In genomic region chr3:93314388-93314787, GRCm38 (mm10) we compare ENCODE assay signal across 22 mouse cellular contexts. TPM values are rescaled to one million over a fixed set of nuclear protein-coding genes. Genes with fewer than 3 reads are reported as not detected.
DNase-seq lines count a peak whose midpoint lies in the region; ATAC-seq and TF ChIP-seq lines count a peak whose summit lies in the region.
"Had no signal": no experiment of that assay in that cellular context is flagged by ENCODE, and none has a peak within 500 bp of the region (broad histone marks: within the 10 kb centered on the region; RNA-seq: fewer than 3 reads in every experiment).

No protein-coding gene starts in this region.

- H3K9ac ChIP-seq in intestine, postnatal 0 days (ENCODE audit: low read depth, low read length), result no peak overlapping the region
- H3K9ac ChIP-seq in intestine, embryonic 15.5 days, result no peak overlapping the region
- no peak overlapping the region for H3K9ac ChIP-seq in lung, embryonic 14.5 days
- no peak overlapping the region for H3K9ac ChIP-seq in stomach, postnatal 0 days (ENCODE audit: low read length)
- H3K9ac ChIP-seq: embryonic facial prominence, embryonic 12.5 days; hindbrain, embryonic 14.5 days; liver, embryonic 15.5 days had no signal

- H3K27me3 ChIP-seq in intestine, postnatal 0 days (replicated peaks; ENCODE audit: control insufficient read depth, insufficient read depth, low read length), result no peaks in the 10 kb centered on the region
- no peaks in the 10 kb centered on the region for H3K27me3 ChIP-seq in intestine, embryonic 15.5 days (replicated peaks)
- no peaks in the 10 kb centered on the region for H3K27me3 ChIP-seq in lung, embryonic 14.5 days (ENCODE audit: insufficient read depth, low read length)
- no peaks in the 10 kb centered on the region for H3K27me3 ChIP-seq in stomach, postnatal 0 days (ENCODE audit: control insufficient read depth, insufficient read depth, low read length)
- H3K27me3 ChIP-seq in cerebellum, adult 2 months (ENCODE audit: control insufficient read depth, insufficient read depth, low read length), result no peaks in the 10 kb centered on the region
- H3K27me3 ChIP-seq: embryonic facial prominence, embryonic 12.5 days; liver, embryonic 15.5 days had no signal

- WGBS in intestine, postnatal 0 days, result 93% methylated on average over 1 of the region's 1 CpGs
- WGBS in intestine, embryonic 15.5 days, result 96% methylated on average over 1 of the region's 1 CpGs
- WGBS in lung, embryonic 14.5 days, result 87% methylated on average over 1 of the region's 1 CpGs
- WGBS in stomach, postnatal 0 days, result 94% methylated on average over 1 of the region's 1 CpGs
- 94% methylated on average over 1 of the region's 1 CpGs for WGBS in cerebellum, adult 2 months

- no peak for ATAC-seq in intestine, postnatal 0 days
- ATAC-seq in intestine, embryonic 15.5 days, result no peak
- no peak for ATAC-seq in lung, embryonic 14.5 days (ENCODE audit: insufficient read depth)
- no peak for ATAC-seq in stomach, postnatal 0 days (ENCODE audit: low FRiP score, low TSS enrichment)
- ATAC-seq: forebrain, embryonic 14.5 days; midbrain, embryonic 16.5 days had no signal

- no peaks in the 10 kb centered on the region for H3K4me1 ChIP-seq in intestine, postnatal 0 days (replicated peaks; ENCODE audit: control insufficient read depth, insufficient read depth, low read length)
- no peaks in the 10 kb centered on the region for H3K4me1 ChIP-seq in intestine, embryonic 15.5 days (replicated peaks)
- no peaks in the 10 kb centered on the region for H3K4me1 ChIP-seq in lung, embryonic 14.5 days (ENCODE audit: insufficient read depth)
- no peaks in the 10 kb centered on the region for H3K4me1 ChIP-seq in stomach, postnatal 0 days (replicated peaks; ENCODE audit: control insufficient read depth, insufficient read depth)
- no peaks in the 10 kb centered on the region for H3K4me1 ChIP-seq in cerebellum, adult 2 months (ENCODE audit: control insufficient read depth, insufficient read depth, low read length)
- H3K4me1 ChIP-seq: embryonic facial prominence, embryonic 12.5 days; liver, embryonic 15.5 days had no signal

- no peak overlapping the region for H3K4me3 ChIP-seq in intestine, postnatal 0 days (ENCODE audit: low read depth, low read length)
- no peak overlapping the region for H3K4me3 ChIP-seq in intestine, embryonic 15.5 days (replicated peaks)
- H3K4me3 ChIP-seq in lung, embryonic 14.5 days (ENCODE audit: low read depth, low read length), result no peak overlapping the region
- H3K4me3 ChIP-seq in stomach, postnatal 0 days (ENCODE audit: low read depth, low read length), result no peak overlapping the region
- H3K4me3 ChIP-seq in cerebellum, adult 2 months (replicated peaks; ENCODE audit: insufficient read depth, low read depth, low read length), result no peak overlapping the region
- H3K4me3 ChIP-seq: embryonic facial prominence, embryonic 12.5 days; erythroblast, embryonic 14.5 days; liver, embryonic 15.5 days had no signal

- H3K4me2 ChIP-seq in intestine, postnatal 0 days (replicated peaks; ENCODE audit: low read depth), result no peak overlapping the region
- no peak overlapping the region for H3K4me2 ChIP-seq in intestine, embryonic 15.5 days (replicated peaks)
- no peak overlapping the region for H3K4me2 ChIP-seq in lung, embryonic 14.5 days
- H3K4me2 ChIP-seq in stomach, postnatal 0 days (replicated peaks; ENCODE audit: low read depth), result no peak overlapping the region
- H3K4me2 ChIP-seq: embryonic facial prominence, embryonic 12.5 days; heart, embryonic 11.5 days; hindbrain, embryonic 14.5 days; liver, embryonic 15.5 days had no signal

- DNase-seq in embryo, embryonic 10.5 days (ENCODE audit: low spot score), result peak; percentile 2
- DNase-seq in embryo, embryonic 10 days (ENCODE audit: low spot score), result no peak
- peak; percentile 8 for DNase-seq in lung, embryonic 14.5 days
- DNase-seq in lung, postnatal 14 days, result no peak
- DNase-seq in stomach, postnatal 0 days (ENCODE audit: low spot score), result no peak
- DNase-seq in cerebellum, adult 2 months, result no peak
- DNase-seq: cerebellum, adult 8-10 months; heart, postnatal 36 days; kidney, adult 11 months; kidney, postnatal 14 days; lung, postnatal 36 days; right cerebral cortex, postnatal 4 days had no signal

- no peaks in the 10 kb centered on the region for H3K36me3 ChIP-seq in intestine, postnatal 0 days (ENCODE audit: control insufficient read depth, insufficient read depth)
- H3K36me3 ChIP-seq in intestine, embryonic 15.5 days, result no peaks in the 10 kb centered on the region
- H3K36me3 ChIP-seq in lung, embryonic 14.5 days (ENCODE audit: insufficient read depth), result no peaks in the 10 kb centered on the region
- no peaks in the 10 kb centered on the region for H3K36me3 ChIP-seq in stomach, postnatal 0 days (ENCODE audit: control insufficient read depth, insufficient read depth, low read length)
- H3K36me3 ChIP-seq: embryonic facial prominence, embryonic 12.5 days; liver, embryonic 15.5 days had no signal

- H3K9me3 ChIP-seq in intestine, postnatal 0 days (ENCODE audit: control insufficient read depth), result no peaks in the 10 kb centered on the region
- no peaks in the 10 kb centered on the region for H3K9me3 ChIP-seq in intestine, embryonic 15.5 days
- no peaks in the 10 kb centered on the region for H3K9me3 ChIP-seq in lung, embryonic 14.5 days (ENCODE audit: low read depth, low read length)
- H3K9me3 ChIP-seq in stomach, postnatal 0 days (ENCODE audit: control insufficient read depth, low read length), result no peaks in the 10 kb centered on the region
- H3K9me3 ChIP-seq: embryonic facial prominence, embryonic 12.5 days; liver, embryonic 15.5 days had no signal

- no peak for TF ChIP-seq EP300 in stomach, postnatal 0 days (optimal IDR thresholded peaks at IDR 0.05)

- no peak overlapping the region for H3K27ac ChIP-seq in intestine, postnatal 0 days (ENCODE audit: low read depth, low read length)
- no peak overlapping the region for H3K27ac ChIP-seq in intestine, embryonic 15.5 days
- H3K27ac ChIP-seq in lung, embryonic 14.5 days (ENCODE audit: low read depth), result no peak overlapping the region
- H3K27ac ChIP-seq in stomach, postnatal 0 days (replicated peaks), result no peak overlapping the region
- no peak overlapping the region for H3K27ac ChIP-seq in cerebellum, adult 2 months (ENCODE audit: insufficient read depth, low read length)
- H3K27ac ChIP-seq: embryonic facial prominence, embryonic 12.5 days; hindbrain, embryonic 14.5 days; liver, embryonic 15.5 days had no signal

- TF ChIP-seq CTCF in intestine, postnatal 0 days (IDR thresholded peaks at IDR 0.05; ENCODE audit: low read depth), result peak; percentile 45
- TF ChIP-seq CTCF in lung, embryonic 14.5 days (IDR thresholded peaks at IDR 0.05; ENCODE audit: low read depth), result 0 out of 2 replicates have a peak, but pooled peaks have one; percentile 16
- TF ChIP-seq CTCF in stomach, postnatal 0 days (IDR thresholded peaks at IDR 0.05; ENCODE audit: low read depth), result peak; percentile 66
- TF ChIP-seq CTCF in cerebellum, adult 2 months (IDR thresholded peaks at IDR 0.05; ENCODE audit: borderline replicate concordance, insufficient read depth, low read depth, low read length), result no peak

- TF ChIP-seq POLR2A in cerebellum, adult 2 months (IDR thresholded peaks at IDR 0.05; ENCODE audit: borderline replicate concordance, insufficient read depth, low read length), result no peak

RNA-seq across cellular contexts. Expression of gene Hrnr, which starts 5.2 kb away (rescaled TPM):
- polyA plus RNA-seq in intestine, postnatal 0 days (2015; fragmentation: Nextera tagmentation; extraction: Ambion mirVana), result not detected in 2 replicates
- polyA plus RNA-seq in intestine, embryonic 15.5 days (2015; fragmentation: Nextera tagmentation; extraction: Ambion mirVana), result not detected in 2 replicates
- polyA plus RNA-seq in lung, embryonic 14.5 days (2014; fragmentation: Nextera tagmentation; extraction: Ambion mirVana), result not detected in 2 replicates
- 60.2 and 63.1 TPM in 2 replicates for polyA plus RNA-seq in stomach, postnatal 0 days (2015; fragmentation: Nextera tagmentation; extraction: Ambion mirVana)
- polyA plus RNA-seq in cerebellum, adult 2 months (2012; rRNA removed), result not detected in 2 replicates
- polyA plus RNA-seq: embryonic facial prominence, embryonic 12.5 days; erythroblast, embryonic 14.5 days; forebrain, embryonic 14.5 days; gonadal fat pad, adult 2 months; heart, embryonic 11.5 days; hindbrain, embryonic 14.5 days; liver, embryonic 15.5 days; midbrain, embryonic 16.5 days had no signal

RNA-seq across cellular contexts. Expression of gene Flg, which starts 41.1 kb away (rescaled TPM):
- polyA plus RNA-seq in intestine, postnatal 0 days (2015; fragmentation: Nextera tagmentation; extraction: Ambion mirVana), result not detected in 2 replicates
- not detected in 2 replicates for polyA plus RNA-seq in intestine, embryonic 15.5 days (2015; fragmentation: Nextera tagmentation; extraction: Ambion mirVana)
- not detected in 2 replicates for polyA plus RNA-seq in lung, embryonic 14.5 days (2014; fragmentation: Nextera tagmentation; extraction: Ambion mirVana)
- polyA plus RNA-seq in stomach, postnatal 0 days (2015; fragmentation: Nextera tagmentation; extraction: Ambion mirVana), result 551 and 597 TPM in 2 replicates
- not detected in 2 replicates for polyA plus RNA-seq in cerebellum, adult 2 months (2012; rRNA removed)
- polyA plus RNA-seq: embryonic facial prominence, embryonic 12.5 days; erythroblast, embryonic 14.5 days; forebrain, embryonic 14.5 days; gonadal fat pad, adult 2 months; heart, embryonic 11.5 days; hindbrain, embryonic 14.5 days; liver, embryonic 15.5 days; midbrain, embryonic 16.5 days had no signal

Comparison
In these comparisons a context has a peak if more than half of its experiments do, and no peak if none do; other contexts are left out.
1. DNase-seq: peak in embryo, embryonic 10.5 days (single experiment) and lung, embryonic 14.5 days (single experiment); none in embryo, embryonic 10 days (single experiment), lung, postnatal 14 days (single experiment), stomach, postnatal 0 days (single experiment) and cerebellum, adult 2 months (0 of 2).
2. RNA of gene Hrnr, which starts 5.2 kb away (polyA plus RNA-seq): 60.2 to 63.1 TPM in stomach, postnatal 0 days; not detected in intestine, postnatal 0 days, not detected in intestine, embryonic 15.5 days, not detected in lung, embryonic 14.5 days and not detected in cerebellum, adult 2 months; every median in the first group is over 10 times any median in the second.
3. RNA of gene Flg, which starts 41.1 kb away (polyA plus RNA-seq): 551 to 597 TPM in stomach, postnatal 0 days; not detected in intestine, postnatal 0 days, not detected in intestine, embryonic 15.5 days, not detected in lung, embryonic 14.5 days and not detected in cerebellum, adult 2 months; every median in the first group is over 100 times any median in the second.